ENCODE assay signal across 8 mouse cellular contexts in the genomic region with DNA sequence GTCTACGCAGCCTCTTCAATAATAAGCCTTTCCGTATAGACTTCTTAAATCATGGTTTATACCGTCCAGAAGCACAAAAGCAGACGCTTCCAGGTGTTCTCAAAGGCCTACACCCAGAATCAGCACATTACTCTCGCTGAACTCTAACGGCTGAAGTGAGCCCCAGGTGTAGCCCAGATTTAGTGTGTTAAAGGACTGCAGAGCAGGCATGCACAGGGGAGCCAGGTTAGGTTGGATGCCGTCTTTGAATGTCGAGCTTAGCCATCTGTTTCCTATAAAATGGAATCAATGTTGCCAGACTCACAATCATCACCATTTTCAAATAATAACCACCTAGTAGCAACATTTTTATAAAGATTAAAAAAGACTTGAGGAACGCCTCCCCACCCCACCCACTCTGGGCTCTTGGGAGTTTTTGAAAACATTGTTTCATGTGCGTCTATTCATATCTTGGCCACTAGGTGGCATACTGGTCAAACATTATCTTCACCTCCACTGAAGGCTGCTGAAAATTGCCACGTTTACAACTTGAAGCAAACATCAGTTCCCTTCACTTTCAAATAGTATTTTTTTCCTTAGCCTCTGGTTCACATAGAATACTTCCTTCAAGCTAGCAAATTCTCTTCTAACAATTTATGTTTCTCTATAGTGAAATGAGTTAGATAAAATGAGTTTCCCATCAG.
DNase-seq lines count a peak whose midpoint lies in the region; ATAC-seq and TF ChIP-seq lines count a peak whose summit lies in the region.

No protein-coding gene starts in this region.

- ATAC-seq in activated CD4-positive, CD25-positive, alpha-beta regulatory T cell, adult 4 months, result peak; percentile 78
- peak; percentile 66; the same call in 1 of the 2 replicates for ATAC-seq in midbrain, embryonic 14.5 days (ENCODE audit: low FRiP score, low TSS enrichment)

- H3K36me3 ChIP-seq in midbrain, embryonic 14.5 days (ENCODE audit: control insufficient read depth, insufficient read depth, low read length), result no peaks in the 10 kb centered on the region

- no peak overlapping the region for H3K4me2 ChIP-seq in midbrain, embryonic 14.5 days (ENCODE audit: low read length)

- H3K9me3 ChIP-seq in midbrain, embryonic 14.5 days (ENCODE audit: control insufficient read depth, low read length), result no peaks in the 10 kb centered on the region

- WGBS in midbrain, embryonic 14.5 days, result 54% methylated on average over 11 of the region's 11 CpGs

- H3K27me3 ChIP-seq in midbrain, embryonic 14.5 days (ENCODE audit: control insufficient read depth, insufficient read depth, low read length), result no peaks in the 10 kb centered on the region

- H3K27ac ChIP-seq in left cerebral cortex, adult 2 months, result no peak overlapping the region
- H3K27ac ChIP-seq in midbrain, embryonic 14.5 days (replicated peaks; ENCODE audit: low read depth, low read length), result no peak overlapping the region

- peak; percentile 22 to 38 for DNase-seq in left cerebral cortex, adult 2 months (ENCODE audit: extremely low spot score in 1 of 2, low spot score in 2 of 2)
- DNase-seq in left cerebral cortex, adult 8-10 months (ENCODE audit: low spot score in 2 of 2), result no peak
- peak; percentile 45 for DNase-seq in embryo, embryonic 9.5 days (ENCODE audit: extremely low spot score)
- peak; percentile 47 for DNase-seq in heart, postnatal 4 days
- DNase-seq in layer of hippocampus, postnatal 10 days (ENCODE audit: low spot score in 2 of 2), result peak; percentile 34 to 52
- peak; percentile 89 for DNase-seq in midbrain, embryonic 14.5 days
- DNase-seq in thymus, postnatal 0 days (ENCODE audit: low spot score), result peak; percentile 63

- no peak overlapping the region for H3K4me3 ChIP-seq in left cerebral cortex, adult 2 months
- no peak overlapping the region for H3K4me3 ChIP-seq in midbrain, embryonic 14.5 days (replicated peaks; ENCODE audit: low read depth, low read length)

- H3K9ac ChIP-seq in midbrain, embryonic 14.5 days (replicated peaks; ENCODE audit: low read length), result no peak overlapping the region

- no peaks in the 10 kb centered on the region for H3K4me1 ChIP-seq in midbrain, embryonic 14.5 days (ENCODE audit: control insufficient read depth, insufficient read depth, low read length)

- TF ChIP-seq CTCF in left cerebral cortex, adult 2 months (IDR thresholded peaks at IDR 0.05), result peak; percentile 84

- intact Hi-C loops in left cerebral cortex, adult 2 months (cut with DNase I), result loop anchor here (1.0 to 10.0 kb wide), 7 partner anchors 102 to 932 kb away; a partner anchor contains a TSS

Comparison
In these comparisons a context has a peak if more than half of its experiments do, and no peak if none do; other contexts are left out.
1. DNase-seq: peak in left cerebral cortex, adult 2 months (2 of 2), embryo, embryonic 9.5 days (single experiment), heart, postnatal 4 days (single experiment), layer of hippocampus, postnatal 10 days (2 of 2), midbrain, embryonic 14.5 days (single experiment) and thymus, postnatal 0 days (single experiment); none in left cerebral cortex, adult 8-10 months (0 of 2).